In the genomic region with DNA sequence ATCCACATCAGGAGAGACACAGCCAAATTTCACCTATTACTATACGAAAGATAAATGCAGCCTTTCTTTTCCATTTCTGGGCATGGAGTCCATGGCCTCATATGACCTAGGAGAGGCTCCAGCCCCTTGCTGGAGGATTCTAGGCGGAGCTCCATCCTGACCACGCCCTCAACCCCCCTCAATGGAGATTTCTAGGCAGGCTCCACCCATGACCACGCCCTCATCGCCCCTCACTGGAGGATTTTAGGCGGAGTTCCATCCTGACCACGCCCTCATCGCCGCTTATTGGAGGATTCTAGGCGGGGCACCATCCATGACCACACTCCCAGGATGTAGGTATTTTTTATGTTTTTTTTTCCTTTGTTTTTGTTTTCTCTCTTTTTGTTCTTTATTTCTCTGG, we compare ENCODE assay signal across 10 mouse cellular contexts. TPM values are rescaled to one million over a fixed set of nuclear protein-coding genes. Genes with fewer than 3 reads are reported as not detected.
DNase-seq lines count a peak whose midpoint lies in the region; ATAC-seq and TF ChIP-seq lines count a peak whose summit lies in the region.
"Had no signal": no experiment of that assay in that cellular context is flagged by ENCODE, and none has a peak within 500 bp of the region (broad histone marks: within the 10 kb centered on the region; RNA-seq: fewer than 3 reads in every experiment).

No protein-coding gene starts in this region.

- no peak overlapping the region for H3K4me2 ChIP-seq in liver, embryonic 13.5 days
- H3K4me2 ChIP-seq in liver, embryonic 11.5 days = no peak overlapping the region
- no peak overlapping the region for H3K4me2 ChIP-seq in hindbrain, embryonic 13.5 days
- H3K4me2 ChIP-seq: embryonic facial prominence, embryonic 15.5 days; liver, embryonic 15.5 days had no signal

- H3K27me3 ChIP-seq in cerebellum, adult 2 months (ENCODE audit: control insufficient read depth, insufficient read depth, low read length) = no peaks in the 10 kb centered on the region
- peaks cover 35% of the 10 kb centered on the region for H3K27me3 ChIP-seq in liver, embryonic 13.5 days
- peaks cover 27% of the 10 kb centered on the region for H3K27me3 ChIP-seq in liver, embryonic 11.5 days (replicated peaks; ENCODE audit: control insufficient read depth, insufficient read depth, low read length)
- H3K27me3 ChIP-seq in hindbrain, embryonic 13.5 days = peaks cover 18% of the 10 kb centered on the region

- TF ChIP-seq POLR2A in cerebellum, adult 2 months (IDR thresholded peaks at IDR 0.05; ENCODE audit: borderline replicate concordance, insufficient read depth, low read length) = no peak

- H3K4me1 ChIP-seq in cerebellum, adult 2 months (ENCODE audit: control insufficient read depth, insufficient read depth, low read length) = peaks cover 32% of the 10 kb centered on the region
- peaks cover 21% of the 10 kb centered on the region for H3K4me1 ChIP-seq in liver, embryonic 13.5 days (replicated peaks)
- H3K4me1 ChIP-seq in liver, embryonic 11.5 days (replicated peaks; ENCODE audit: control insufficient read depth, insufficient read depth, low read length) = 0 out of 2 replicates have a peak, but pooled peaks cover 4% of the 10 kb centered on the region
- peaks cover 27% of the 10 kb centered on the region for H3K4me1 ChIP-seq in hindbrain, embryonic 13.5 days (replicated peaks)

- no peaks in the 10 kb centered on the region for H3K36me3 ChIP-seq in liver, embryonic 13.5 days
- H3K36me3 ChIP-seq in liver, embryonic 11.5 days (ENCODE audit: control insufficient read depth, insufficient read depth, low read length) = no peaks in the 10 kb centered on the region
- 0 out of 2 replicates have a peak, but pooled peaks cover 16% of the 10 kb centered on the region for H3K36me3 ChIP-seq in hindbrain, embryonic 13.5 days
- H3K36me3 ChIP-seq: embryonic facial prominence, embryonic 15.5 days; liver, embryonic 15.5 days had no signal

- H3K9me3 ChIP-seq in liver, embryonic 13.5 days (replicated peaks) = no peaks in the 10 kb centered on the region
- no peaks in the 10 kb centered on the region for H3K9me3 ChIP-seq in liver, embryonic 11.5 days (ENCODE audit: control insufficient read depth, low read length)
- no peaks in the 10 kb centered on the region for H3K9me3 ChIP-seq in hindbrain, embryonic 13.5 days
- H3K9me3 ChIP-seq: embryonic facial prominence, embryonic 15.5 days; liver, embryonic 15.5 days had no signal

- no peak overlapping the region for H3K9ac ChIP-seq in liver, embryonic 13.5 days
- H3K9ac ChIP-seq in liver, embryonic 11.5 days (ENCODE audit: low read depth, low read length) = no peak overlapping the region
- no peak overlapping the region for H3K9ac ChIP-seq in hindbrain, embryonic 13.5 days
- H3K9ac ChIP-seq: embryonic facial prominence, embryonic 15.5 days; liver, embryonic 15.5 days had no signal

- no peak for ATAC-seq in liver, embryonic 13.5 days (ENCODE audit: low read depth)
- no peak for ATAC-seq in liver, embryonic 11.5 days (replicated peaks; ENCODE audit: low FRiP score)
- no peak for ATAC-seq in hindbrain, embryonic 13.5 days (ENCODE audit: low FRiP score)

- 46% methylated on average over 10 of the region's 10 CpGs for WGBS in cerebellum, adult 2 months
- 30% methylated on average over 10 of the region's 10 CpGs for WGBS in liver, embryonic 13.5 days (ENCODE audit: insufficient replicate concordance)
- WGBS in liver, embryonic 11.5 days = 34% methylated on average over 10 of the region's 10 CpGs
- WGBS in hindbrain, embryonic 13.5 days = 37% methylated on average over 10 of the region's 10 CpGs

- peak; percentile 51 to 53 for DNase-seq in cerebellum, adult 18-20 months
- DNase-seq in cerebellum, adult 2 months = no peak
- DNase-seq in liver, embryonic 13.5 days = peak; percentile 64
- no peak for DNase-seq in liver, embryonic 11.5 days (ENCODE audit: low spot score)
- DNase-seq in brain, adult 2 months (ENCODE audit: low read depth, low spot score) = peak; percentile 88
- DNase-seq in lung, postnatal 36 days = peak; percentile 28
- DNase-seq in urinary bladder, postnatal 36 days (ENCODE audit: low spot score in 2 of 2) = no peak

- no peak for TF ChIP-seq CTCF in cerebellum, adult 2 months (IDR thresholded peaks at IDR 0.05; ENCODE audit: borderline replicate concordance, insufficient read depth, low read depth, low read length)

- H3K27ac ChIP-seq in cerebellum, adult 2 months (ENCODE audit: insufficient read depth, low read length) = no peak overlapping the region
- H3K27ac ChIP-seq in liver, embryonic 13.5 days = no peak overlapping the region
- H3K27ac ChIP-seq in liver, embryonic 11.5 days (ENCODE audit: low read depth, low read length) = no peak overlapping the region
- no peak overlapping the region for H3K27ac ChIP-seq in hindbrain, embryonic 13.5 days
- H3K27ac ChIP-seq: embryonic facial prominence, embryonic 15.5 days; liver, embryonic 15.5 days had no signal

- H3K4me3 ChIP-seq in cerebellum, adult 2 months (replicated peaks; ENCODE audit: insufficient read depth, low read depth, low read length) = no peak overlapping the region
- no peak overlapping the region for H3K4me3 ChIP-seq in liver, embryonic 13.5 days (replicated peaks)
- no peak overlapping the region for H3K4me3 ChIP-seq in liver, embryonic 11.5 days (ENCODE audit: low read depth, low read length)
- no peak overlapping the region for H3K4me3 ChIP-seq in hindbrain, embryonic 13.5 days
- H3K4me3 ChIP-seq: embryonic facial prominence, embryonic 15.5 days; liver, embryonic 15.5 days had no signal

RNA-seq across cellular contexts. Expression of gene Gng7, which starts 3.6 kb away (rescaled TPM):
- 21.0 and 23.0 TPM in 2 replicates for polyA plus RNA-seq in cerebellum, adult 2 months (2012; rRNA removed)
- polyA plus RNA-seq in liver, embryonic 13.5 days (2015; fragmentation: Nextera tagmentation; extraction: Ambion mirVana) = 0.44 and 0.46 TPM in 2 replicates
- 1.8 and 2.1 TPM in 2 replicates for polyA plus RNA-seq in liver, embryonic 11.5 days (2014; fragmentation: Nextera tagmentation; extraction: Ambion mirVana)
- 13.4 and 13.5 TPM in 2 replicates for polyA plus RNA-seq in hindbrain, embryonic 13.5 days (2015; fragmentation: Nextera tagmentation; extraction: Ambion mirVana)

RNA-seq across cellular contexts. Expression of gene Diras1, which starts 7.1 kb away (rescaled TPM):
- polyA plus RNA-seq in cerebellum, adult 2 months (2012; rRNA removed) = 126 and 136 TPM in 2 replicates
- polyA plus RNA-seq in liver, embryonic 13.5 days (2015; fragmentation: Nextera tagmentation; extraction: Ambion mirVana) = 0.06 TPM in 1 of 2 replicates, not detected in the other
- 0.45 TPM in 1 of 2 replicates, not detected in the other for polyA plus RNA-seq in liver, embryonic 11.5 days (2014; fragmentation: Nextera tagmentation; extraction: Ambion mirVana)
- 37.5 and 40.2 TPM in 2 replicates for polyA plus RNA-seq in hindbrain, embryonic 13.5 days (2015; fragmentation: Nextera tagmentation; extraction: Ambion mirVana)

RNA-seq across cellular contexts. Expression of gene Slc39a3, which starts 18.9 kb away (rescaled TPM):
- polyA plus RNA-seq in cerebellum, adult 2 months (2012; rRNA removed) = 75.2 and 77.0 TPM in 2 replicates
- 5.7 and 5.8 TPM in 2 replicates for polyA plus RNA-seq in liver, embryonic 13.5 days (2015; fragmentation: Nextera tagmentation; extraction: Ambion mirVana)
- polyA plus RNA-seq in liver, embryonic 11.5 days (2014; fragmentation: Nextera tagmentation; extraction: Ambion mirVana) = 9.1 and 9.4 TPM in 2 replicates
- 42.3 and 44.0 TPM in 2 replicates for polyA plus RNA-seq in hindbrain, embryonic 13.5 days (2015; fragmentation: Nextera tagmentation; extraction: Ambion mirVana)

RNA-seq across cellular contexts. Expression of gene Sgta, which starts 41.7 kb away (rescaled TPM):
- polyA plus RNA-seq in cerebellum, adult 2 months (2012; rRNA removed) = 231 and 240 TPM in 2 replicates
- polyA plus RNA-seq in liver, embryonic 13.5 days (2015; fragmentation: Nextera tagmentation; extraction: Ambion mirVana) = 69.1 and 71.6 TPM in 2 replicates
- 147 and 153 TPM in 2 replicates for polyA plus RNA-seq in liver, embryonic 11.5 days (2014; fragmentation: Nextera tagmentation; extraction: Ambion mirVana)
- 292 and 304 TPM in 2 replicates for polyA plus RNA-seq in hindbrain, embryonic 13.5 days (2015; fragmentation: Nextera tagmentation; extraction: Ambion mirVana)

RNA-seq across cellular contexts. Expression of gene Thop1, which starts 51.5 kb away (rescaled TPM):
- polyA plus RNA-seq in cerebellum, adult 2 months (2012; rRNA removed) = 54.7 and 55.3 TPM in 2 replicates
- 35.1 and 38.2 TPM in 2 replicates for polyA plus RNA-seq in liver, embryonic 13.5 days (2015; fragmentation: Nextera tagmentation; extraction: Ambion mirVana)
- 80.3 and 84.0 TPM in 2 replicates for polyA plus RNA-seq in liver, embryonic 11.5 days (2014; fragmentation: Nextera tagmentation; extraction: Ambion mirVana)
- 45.0 and 46.9 TPM in 2 replicates for polyA plus RNA-seq in hindbrain, embryonic 13.5 days (2015; fragmentation: Nextera tagmentation; extraction: Ambion mirVana)

Comparison
In these comparisons a context has a peak if more than half of its experiments do, and no peak if none do; other contexts are left out.
1. DNase-seq: peak in cerebellum, adult 18-20 months (2 of 2), liver, embryonic 13.5 days (single experiment), brain, adult 2 months (single experiment) and lung, postnatal 36 days (single experiment); none in cerebellum, adult 2 months (0 of 2), liver, embryonic 11.5 days (single experiment) and urinary bladder, postnatal 36 days (0 of 2).
2. RNA of gene Diras1, which starts 7.1 kb away (polyA plus RNA-seq): 126 to 136 TPM in cerebellum, adult 2 months and 37.5 to 40.2 TPM in hindbrain, embryonic 13.5 days; 0.45 TPM in liver, embryonic 11.5 days and 0.06 TPM in liver, embryonic 13.5 days; every median in the first group is over 10 times any median in the second.